Comparison of ENCODE assay signal across 21 mouse cellular contexts in genomic region chr1:162240720-162241119, GRCm38 (mm10).
A peak's percentile ranks its signal among the peaks of the same experiment; 100 is the strongest.
DNase-seq lines count a peak whose midpoint lies in the region; ATAC-seq lines count a peak whose summit lies in the region.
"Had no signal": no experiment of that assay in that cellular context is flagged by ENCODE, and none has a peak within 500 bp of the region (broad histone marks: within the 10 kb centered on the region; RNA-seq: fewer than 3 reads in every experiment).

No protein-coding gene starts in this region.

- H3K36me3 ChIP-seq in limb, embryonic 13.5 days, result no peaks in the 10 kb centered on the region
- H3K36me3 ChIP-seq: heart, embryonic 12.5 days; midbrain, embryonic 15.5 days; neural tube, embryonic 12.5 days had no signal

- H3K27me3 ChIP-seq in limb, embryonic 13.5 days, result no peaks in the 10 kb centered on the region
- H3K27me3 ChIP-seq: forebrain, embryonic 13.5 days; heart, embryonic 12.5 days; midbrain, embryonic 15.5 days; neural tube, embryonic 12.5 days had no signal

- H3K4me1 ChIP-seq in limb, embryonic 13.5 days, result peaks cover 45% of the 10 kb centered on the region
- H3K4me1 ChIP-seq: forebrain, embryonic 13.5 days; neural tube, embryonic 12.5 days had no signal

- no peak overlapping the region for H3K4me2 ChIP-seq in limb, embryonic 13.5 days (replicated peaks)
- H3K4me2 ChIP-seq: forebrain, embryonic 13.5 days; heart, embryonic 12.5 days; midbrain, embryonic 15.5 days; neural tube, embryonic 12.5 days had no signal

- H3K27ac ChIP-seq in limb, embryonic 13.5 days, result peak overlapping the region; percentile 28; the same call in 1 of the 2 replicates
- H3K27ac ChIP-seq: forebrain, embryonic 13.5 days; hindbrain, postnatal 0 days; liver, embryonic 14.5 days; macrophage; midbrain, embryonic 15.5 days; neural tube, embryonic 12.5 days had no signal

- WGBS in limb, embryonic 13.5 days, result 83% methylated on average over 4 of the region's 4 CpGs

- no peak for ATAC-seq in limb, embryonic 13.5 days (ENCODE audit: low FRiP score, low read depth)
- ATAC-seq: forebrain, embryonic 13.5 days; hindbrain, postnatal 0 days; intestine, embryonic 16.5 days; midbrain, embryonic 15.5 days had no signal

- H3K4me3 ChIP-seq in limb, embryonic 13.5 days, result no peak overlapping the region
- H3K4me3 ChIP-seq: forebrain, embryonic 13.5 days; heart, embryonic 12.5 days; midbrain, embryonic 15.5 days; neural tube, embryonic 12.5 days had no signal

- no peaks in the 10 kb centered on the region for H3K9me3 ChIP-seq in limb, embryonic 13.5 days
- H3K9me3 ChIP-seq: forebrain, embryonic 13.5 days; heart, embryonic 12.5 days; midbrain, embryonic 15.5 days; neural tube, embryonic 12.5 days had no signal

- H3K9ac ChIP-seq in limb, embryonic 13.5 days, result no peak overlapping the region
- H3K9ac ChIP-seq: forebrain, embryonic 13.5 days; heart, embryonic 12.5 days; liver, embryonic 14.5 days; midbrain, embryonic 15.5 days; neural tube, embryonic 12.5 days had no signal

- peak; percentile 25 for DNase-seq in adrenal gland, postnatal 10 days
- DNase-seq in adrenal gland, postnatal 36 days, result no peak
- peak; percentile 36 for DNase-seq in kidney, postnatal 10 days
- DNase-seq in kidney, adult 8-10 months, result no peak
- DNase-seq in adrenal gland, postnatal 14 days, result peak; percentile 28
- no peak for DNase-seq in urinary bladder, adult 2 months (ENCODE audit: low spot score)
- DNase-seq: cerebellum, adult 2 months; cerebellum, postnatal 25 days; gastrocnemius, postnatal 10 days; left cerebral cortex, postnatal 4 days; right cerebral cortex, postnatal 14 days; spleen, adult 18-20 months had no signal

Comparison
In these comparisons a context has a peak if more than half of its experiments do, and no peak if none do; other contexts are left out.
1. DNase-seq: peak in adrenal gland, postnatal 10 days (single experiment), kidney, postnatal 10 days (single experiment) and adrenal gland, postnatal 14 days (single experiment); none in adrenal gland, postnatal 36 days (0 of 2), kidney, adult 8-10 months (0 of 2) and urinary bladder, adult 2 months (single experiment).